Mouse (Mus musculus) left cerebral cortex, postnatal 25 days (tissue): ENCODE measurements at regions not wholly inside any gene's neighbourhood (a gene's known extent, or its start where the extent isn't known, plus 50 kb on each side); places are given as distances from the start of the nearest gene placed in this dataset.

ENCODE experiments used
- DNase-seq, 2 experiments: peaks; one replicate each; pipeline ENCODE4 v3.0.0; 2022; ENCODE audit warnings: low spot score in 2 of 2, mixed read lengths in 1 of 2
- intact Hi-C: fragments of 180-260 bp; cut with DNase I; formaldehyde crosslinking; loops from one replicate; pipeline ENCODE4 v1.15.1; 2025

GRCm38 (mm10) chr3:21824913-21825610 lies 251.4 kb upstream of the Tbl1xr1 start:
- intact Hi-C loops: no loop called here
- no peak for DNase-seq

GRCm38 (mm10) chr3:21827656-21828055 lies 248.8 kb upstream of the Tbl1xr1 start:
- intact Hi-C loops: no loop called here
- no peak for DNase-seq

- intact Hi-C loops: no loop called here
Observed at GRCm38 (mm10) chr3:21833111-21833510, 243.3 kb upstream of the Tbl1xr1 start.

GRCm38 (mm10) chr3:21835526-21835925 lies 240.9 kb upstream of the Tbl1xr1 start:
- intact Hi-C loops: no loop called here
- no peak for DNase-seq

More at GRCm38 (mm10) chr3:21833111-21833510, 243.3 kb upstream of the Tbl1xr1 start:
- no peak for DNase-seq

GRCm38 (mm10) chr3:21837297-21837946 lies 239.0 kb upstream of the Tbl1xr1 start:
- intact Hi-C loops: no loop called here
- no peak for DNase-seq

- no peak for DNase-seq
- intact Hi-C loops: no loop called here
Observed at GRCm38 (mm10) chr3:21840751-21841488, 235.5 kb upstream of the Tbl1xr1 start.

- DNase-seq: no peak
- intact Hi-C loops: no loop called here
Observed at GRCm38 (mm10) chr3:21841506-21841905, 234.9 kb upstream of the Tbl1xr1 start.

GRCm38 (mm10) chr3:21842545-21843291 lies 233.7 kb upstream of the Tbl1xr1 start:
- intact Hi-C loops: no loop called here

GRCm38 (mm10) chr3:21843292-21843852 lies 233.1 kb upstream of the Tbl1xr1 start:
- intact Hi-C loops: no loop called here

More at GRCm38 (mm10) chr3:21842545-21843291, 233.7 kb upstream of the Tbl1xr1 start:
- no peak for DNase-seq

GRCm38 (mm10) chr3:21849831-21850230 lies 226.6 kb upstream of the Tbl1xr1 start:
- DNase-seq: no peak
- intact Hi-C loops: no loop called here

More at GRCm38 (mm10) chr3:21843292-21843852, 233.1 kb upstream of the Tbl1xr1 start:
- DNase-seq: no peak

GRCm38 (mm10) chr3:21850977-21851376 lies 225.5 kb upstream of the Tbl1xr1 start:
- DNase-seq: no peak
- intact Hi-C loops: no loop called here

- intact Hi-C loops: no loop called here
- no peak for DNase-seq
Observed at GRCm38 (mm10) chr3:21854340-21854739, 222.1 kb upstream of the Tbl1xr1 start.

- intact Hi-C loops: no loop called here
- DNase-seq: peak in 1 of 2 experiments; percentile 6
Observed at GRCm38 (mm10) chr3:21859436-21859835, 217.0 kb upstream of the Tbl1xr1 start.

GRCm38 (mm10) chr3:21860915-21861635 lies 215.4 kb upstream of the Tbl1xr1 start:
- intact Hi-C loops: no loop called here
- no peak for DNase-seq

- no peak for DNase-seq
- intact Hi-C loops: no loop called here
Observed at GRCm38 (mm10) chr3:21861636-21861970, 214.8 kb upstream of the Tbl1xr1 start.

GRCm38 (mm10) chr3:21864391-21864790 lies 212.1 kb upstream of the Tbl1xr1 start:
- no peak for DNase-seq
- intact Hi-C loops: no loop called here

- intact Hi-C loops: no loop called here
- no peak for DNase-seq
Observed at GRCm38 (mm10) chr3:21865856-21866255, 210.6 kb upstream of the Tbl1xr1 start.

- intact Hi-C loops: no loop called here
- DNase-seq: no peak
Observed at GRCm38 (mm10) chr3:21878396-21878795, 198.1 kb upstream of the Tbl1xr1 start.

- intact Hi-C loops: no loop called here
- no peak for DNase-seq
Observed at GRCm38 (mm10) chr3:21884216-21884615, 192.2 kb upstream of the Tbl1xr1 start.
